Comparison of ENCODE assay signal across 32 mouse cellular contexts in the genomic region with DNA sequence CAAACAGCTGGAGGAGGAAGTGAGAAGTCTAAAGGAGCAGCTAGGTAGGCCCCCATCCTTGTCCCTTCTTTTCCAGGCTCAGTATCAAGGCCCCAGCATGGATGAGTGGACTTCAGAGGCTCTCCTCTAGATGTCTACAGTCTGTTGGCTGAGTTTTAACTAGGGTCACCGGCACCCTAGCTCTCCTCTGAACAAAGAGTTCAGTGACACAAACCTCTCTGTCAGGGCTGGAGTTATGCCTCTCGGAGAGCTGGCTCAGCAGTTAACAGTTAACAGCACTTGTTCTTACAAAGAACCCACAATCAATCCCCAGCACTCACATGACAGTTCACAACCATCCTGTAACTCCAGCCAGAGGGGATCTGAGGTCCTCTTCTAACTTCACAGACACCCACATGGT. TPM values are rescaled to one million over a fixed set of nuclear protein-coding genes. Genes with fewer than 3 reads are reported as not detected.
A peak's percentile ranks its signal among the peaks of the same experiment; 100 is the strongest.
DNase-seq lines count a peak whose midpoint lies in the region; ATAC-seq and TF ChIP-seq lines count a peak whose summit lies in the region.
"Had no signal": no experiment of that assay in that cellular context is flagged by ENCODE, and none has a peak within 500 bp of the region (broad histone marks: within the 10 kb centered on the region; RNA-seq: fewer than 3 reads in every experiment).

No protein-coding gene starts in this region.

- DNase-seq in kidney, adult 11 months: peak; percentile 59
- peak; percentile 61 to 62 for DNase-seq in kidney, adult 8-10 months
- DNase-seq in kidney, postnatal 10 days: no peak
- peak; percentile 38 for DNase-seq in kidney, postnatal 14 days
- peak; percentile 34 for DNase-seq in yolk sac, embryonic 10.5 days (ENCODE audit: low spot score)
- no peak for DNase-seq in forebrain, postnatal 0 days
- DNase-seq: adrenal gland, adult 8-10 months; adrenal gland, postnatal 25 days; cerebellum, adult 11-12 months; cerebellum, adult 8-10 months; cerebellum, postnatal 10 days; cerebellum, postnatal 36 days; embryo, embryonic 11 days; gastrocnemius, adult 2 months; gastrocnemius, postnatal 14 days; heart, adult 11 months had no signal

- H3K9me3 ChIP-seq in kidney, embryonic 16.5 days (ENCODE audit: low read length): no peaks in the 10 kb centered on the region
- H3K9me3 ChIP-seq in forebrain, postnatal 0 days (ENCODE audit: low read length): no peaks in the 10 kb centered on the region
- H3K9me3 ChIP-seq: embryonic facial prominence, embryonic 10.5 days; embryonic facial prominence, embryonic 13.5 days; forebrain, embryonic 12.5 days; forebrain, embryonic 15.5 days; hindbrain, embryonic 12.5 days had no signal

- no peak overlapping the region for H3K9ac ChIP-seq in kidney, embryonic 16.5 days (replicated peaks; ENCODE audit: low read length)
- H3K9ac ChIP-seq in forebrain, postnatal 0 days: no peak overlapping the region
- H3K9ac ChIP-seq: embryonic facial prominence, embryonic 13.5 days; forebrain, embryonic 12.5 days; forebrain, embryonic 15.5 days; hindbrain, embryonic 12.5 days had no signal

- TF ChIP-seq CTCF in forebrain, postnatal 0 days (IDR thresholded peaks at IDR 0.05; ENCODE audit: low read depth): no peak

- H3K4me2 ChIP-seq in kidney, embryonic 16.5 days (replicated peaks; ENCODE audit: low read depth, low read length): no peak overlapping the region
- H3K4me2 ChIP-seq in forebrain, postnatal 0 days (ENCODE audit: low read depth): no peak overlapping the region
- H3K4me2 ChIP-seq: embryonic facial prominence, embryonic 13.5 days; forebrain, embryonic 12.5 days; forebrain, embryonic 15.5 days; heart, embryonic 11.5 days; hindbrain, embryonic 12.5 days had no signal

- no peaks in the 10 kb centered on the region for H3K27me3 ChIP-seq in kidney, embryonic 16.5 days (ENCODE audit: insufficient read depth, low read length)
- H3K27me3 ChIP-seq in forebrain, postnatal 0 days (ENCODE audit: insufficient read depth, low read length): no peaks in the 10 kb centered on the region
- H3K27me3 ChIP-seq: forebrain, embryonic 15.5 days; hindbrain, embryonic 12.5 days had no signal

- H3K4me1 ChIP-seq in kidney, embryonic 16.5 days (ENCODE audit: insufficient read depth, low read length): peaks cover 3% of the 10 kb centered on the region; the same call in 1 of the 2 replicates
- H3K4me1 ChIP-seq in forebrain, postnatal 0 days (ENCODE audit: insufficient read depth): no peaks in the 10 kb centered on the region
- H3K4me1 ChIP-seq: embryonic facial prominence, embryonic 13.5 days; forebrain, embryonic 12.5 days; forebrain, embryonic 15.5 days; hindbrain, embryonic 12.5 days had no signal

- H3K27ac ChIP-seq in kidney, embryonic 16.5 days (ENCODE audit: low read length): no peak overlapping the region
- H3K27ac ChIP-seq in forebrain, postnatal 0 days (ENCODE audit: low read depth, low read length): no peak overlapping the region
- H3K27ac ChIP-seq: embryonic facial prominence, embryonic 10.5 days; embryonic facial prominence, embryonic 13.5 days; forebrain, embryonic 12.5 days; forebrain, embryonic 15.5 days; gastrocnemius, adult 2 months; hindbrain, embryonic 12.5 days had no signal

- no peaks in the 10 kb centered on the region for H3K36me3 ChIP-seq in kidney, embryonic 16.5 days (ENCODE audit: insufficient read depth, low read length)
- no peaks in the 10 kb centered on the region for H3K36me3 ChIP-seq in forebrain, postnatal 0 days (ENCODE audit: insufficient read depth)
- H3K36me3 ChIP-seq: embryonic facial prominence, embryonic 10.5 days; embryonic facial prominence, embryonic 13.5 days; forebrain, embryonic 12.5 days; forebrain, embryonic 15.5 days; hindbrain, embryonic 12.5 days had no signal

- ATAC-seq in kidney, embryonic 16.5 days (ENCODE audit: low FRiP score, low TSS enrichment): no peak
- no peak for ATAC-seq in forebrain, postnatal 0 days
- ATAC-seq: activated CD4-positive, CD25-positive, alpha-beta regulatory T cell, adult 4 months; forebrain, embryonic 15.5 days had no signal

- 45% methylated on average over 2 of the region's 2 CpGs for WGBS in kidney, embryonic 16.5 days
- 61% methylated on average over 2 of the region's 2 CpGs for WGBS in forebrain, postnatal 0 days

- no peak overlapping the region for H3K4me3 ChIP-seq in kidney, embryonic 16.5 days (ENCODE audit: low read length)
- H3K4me3 ChIP-seq in forebrain, postnatal 0 days (ENCODE audit: low read depth, low read length): no peak overlapping the region
- H3K4me3 ChIP-seq: embryonic facial prominence, embryonic 10.5 days; embryonic facial prominence, embryonic 13.5 days; erythroblast, embryonic 14.5 days; forebrain, embryonic 12.5 days; forebrain, embryonic 15.5 days; gastrocnemius, adult 2 months; hindbrain, embryonic 12.5 days had no signal

RNA-seq across cellular contexts. Expression of gene Ccdc153, which starts 3.1 kb away (rescaled TPM):
- polyA plus RNA-seq in kidney, embryonic 16.5 days (2015; fragmentation: Nextera tagmentation; extraction: Ambion mirVana): not detected in 2 replicates
- 3.5 and 7.8 TPM in 2 replicates for total RNA-seq in forebrain, postnatal 0 days (2014; rRNA removed)
- polyA plus RNA-seq in forebrain, postnatal 0 days (2015; fragmentation: Nextera tagmentation; extraction: Ambion mirVana): 5.0 and 7.0 TPM in 2 replicates
- total RNA-seq: ES-E14; gastrocnemius, adult 2 months; gastrocnemius, postnatal 14 days; gastrocnemius, postnatal 4 days; heart, adult 8-10 months; heart, postnatal 25 days; hematopoietic stem cell, adult 5-6 weeks had no signal
- polyA plus RNA-seq: activated CD4-positive, CD25-positive, alpha-beta regulatory T cell, adult 4 months; embryonic facial prominence, embryonic 10.5 days; embryonic facial prominence, embryonic 13.5 days; erythroblast, embryonic 14.5 days; forebrain, embryonic 12.5 days; heart, embryonic 11.5 days; heart, embryonic 14.5 days; heart, postnatal 0 days; hindbrain, embryonic 12.5 days had no signal

RNA-seq across cellular contexts. Expression of gene Pdzd3, which starts 7.7 kb away (rescaled TPM):
- 13.3 and 14.1 TPM in 2 replicates for polyA plus RNA-seq in kidney, embryonic 16.5 days (2015; fragmentation: Nextera tagmentation; extraction: Ambion mirVana)
- total RNA-seq in forebrain, postnatal 0 days (2014; rRNA removed): 0.33 and 1.0 TPM in 2 replicates
- polyA plus RNA-seq in forebrain, postnatal 0 days (2015; fragmentation: Nextera tagmentation; extraction: Ambion mirVana): 0.43 and 1.0 TPM in 2 replicates
- polyA plus RNA-seq: embryonic facial prominence, embryonic 10.5 days; erythroblast, embryonic 14.5 days; heart, embryonic 11.5 days; heart, embryonic 14.5 days had no signal

RNA-seq across cellular contexts. Expression of gene Cbl, which starts 9.8 kb away (rescaled TPM):
- 17.6 and 24.0 TPM in 2 replicates for polyA plus RNA-seq in kidney, embryonic 16.5 days (2015; fragmentation: Nextera tagmentation; extraction: Ambion mirVana)
- 16.0 and 24.4 TPM in 2 replicates for total RNA-seq in forebrain, postnatal 0 days (2014; rRNA removed)
- 6.8 and 14.4 TPM in 2 replicates for polyA plus RNA-seq in forebrain, postnatal 0 days (2015; fragmentation: Nextera tagmentation; extraction: Ambion mirVana)

RNA-seq across cellular contexts. Expression of gene Nlrx1, which starts 24.8 kb away (rescaled TPM):
- polyA plus RNA-seq in kidney, embryonic 16.5 days (2015; fragmentation: Nextera tagmentation; extraction: Ambion mirVana): 6.6 and 7.9 TPM in 2 replicates
- 5.8 and 5.9 TPM in 2 replicates for total RNA-seq in forebrain, postnatal 0 days (2014; rRNA removed)
- 5.7 and 7.1 TPM in 2 replicates for polyA plus RNA-seq in forebrain, postnatal 0 days (2015; fragmentation: Nextera tagmentation; extraction: Ambion mirVana)

RNA-seq across cellular contexts. Expression of gene Abcg4, which starts 44.8 kb away (rescaled TPM):
- 2.8 TPM in 2 replicates for polyA plus RNA-seq in kidney, embryonic 16.5 days (2015; fragmentation: Nextera tagmentation; extraction: Ambion mirVana)
- total RNA-seq in forebrain, postnatal 0 days (2014; rRNA removed): 30.6 and 45.2 TPM in 2 replicates
- 15.2 and 20.4 TPM in 2 replicates for polyA plus RNA-seq in forebrain, postnatal 0 days (2015; fragmentation: Nextera tagmentation; extraction: Ambion mirVana)
- polyA plus RNA-seq: activated CD4-positive, CD25-positive, alpha-beta regulatory T cell, adult 4 months had no signal

Comparison
In these comparisons a context has a peak if more than half of its experiments do, and no peak if none do; other contexts are left out.
1. DNase-seq: peak in kidney, adult 11 months (single experiment), kidney, adult 8-10 months (2 of 2), kidney, postnatal 14 days (single experiment) and yolk sac, embryonic 10.5 days (single experiment); none in kidney, postnatal 10 days (single experiment) and forebrain, postnatal 0 days (single experiment).